Mouse (Mus musculus) ovary, postnatal 10 days (tissue): Measurements from ENCODE around the gene Rap1a.

Source experiments
- DNase-seq: peaks from one replicate; pipeline ENCODE4 v3.0.0; 2022; ENCODE audit warnings: low spot score

The Rap1a gene

DNA sequence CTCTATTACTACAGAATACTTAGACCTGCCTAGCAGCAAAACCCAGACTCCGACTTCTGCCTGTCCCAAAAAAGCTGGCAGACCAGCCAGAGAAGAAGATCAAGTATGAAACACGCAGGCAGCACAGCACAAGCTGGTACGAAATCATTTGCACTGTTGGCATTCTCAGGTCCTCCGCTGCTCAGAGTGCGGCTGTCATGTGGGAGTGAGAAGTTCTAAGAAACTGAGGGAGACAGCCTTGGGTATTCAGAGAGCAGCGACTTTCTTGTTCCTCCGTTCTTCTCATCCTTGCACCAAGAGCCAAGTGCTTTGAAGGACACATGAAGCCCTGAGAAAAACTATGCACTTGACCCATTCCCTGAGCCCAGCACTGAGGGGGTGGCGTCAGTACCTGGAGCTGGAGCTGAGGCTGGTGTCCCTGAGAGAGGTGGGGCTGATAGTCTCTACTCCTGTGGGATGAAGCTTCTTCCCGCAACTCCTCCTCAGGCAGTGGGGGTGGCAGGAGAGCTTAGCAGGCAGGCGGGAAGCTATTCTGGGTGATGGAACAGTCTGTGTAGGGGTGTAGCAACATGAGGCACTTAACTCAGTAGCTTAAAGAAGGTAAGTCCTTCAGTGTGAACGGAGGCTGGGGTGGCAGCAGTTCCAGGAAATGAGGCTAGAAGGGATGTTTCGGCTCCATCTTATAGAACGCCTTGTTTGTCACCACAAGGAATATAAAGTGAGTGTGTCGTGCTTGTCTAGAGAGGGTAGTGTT lies 107.6 kb downstream of the Rap1a start:
- DNase-seq = no peak

DNA sequence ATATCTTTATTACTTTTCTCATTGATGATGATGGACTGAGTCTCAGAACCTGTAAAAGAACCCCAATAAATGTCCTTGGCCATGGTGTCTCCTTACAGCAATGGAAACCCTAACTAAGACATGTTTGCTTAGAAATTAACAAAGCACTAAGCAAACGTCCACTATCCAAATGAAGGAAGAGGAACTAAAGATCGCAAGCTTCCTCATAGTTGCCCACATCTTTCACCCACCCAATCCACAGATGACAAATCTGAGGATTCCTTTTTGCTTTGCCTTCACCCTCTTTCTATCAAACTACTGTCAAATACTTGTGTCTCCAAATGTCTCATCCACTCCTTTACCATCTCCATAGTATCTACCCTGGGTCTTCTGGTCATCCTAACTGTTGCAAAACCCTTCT lies 112.6 kb downstream of the Rap1a start:
- no peak for DNase-seq

DNA sequence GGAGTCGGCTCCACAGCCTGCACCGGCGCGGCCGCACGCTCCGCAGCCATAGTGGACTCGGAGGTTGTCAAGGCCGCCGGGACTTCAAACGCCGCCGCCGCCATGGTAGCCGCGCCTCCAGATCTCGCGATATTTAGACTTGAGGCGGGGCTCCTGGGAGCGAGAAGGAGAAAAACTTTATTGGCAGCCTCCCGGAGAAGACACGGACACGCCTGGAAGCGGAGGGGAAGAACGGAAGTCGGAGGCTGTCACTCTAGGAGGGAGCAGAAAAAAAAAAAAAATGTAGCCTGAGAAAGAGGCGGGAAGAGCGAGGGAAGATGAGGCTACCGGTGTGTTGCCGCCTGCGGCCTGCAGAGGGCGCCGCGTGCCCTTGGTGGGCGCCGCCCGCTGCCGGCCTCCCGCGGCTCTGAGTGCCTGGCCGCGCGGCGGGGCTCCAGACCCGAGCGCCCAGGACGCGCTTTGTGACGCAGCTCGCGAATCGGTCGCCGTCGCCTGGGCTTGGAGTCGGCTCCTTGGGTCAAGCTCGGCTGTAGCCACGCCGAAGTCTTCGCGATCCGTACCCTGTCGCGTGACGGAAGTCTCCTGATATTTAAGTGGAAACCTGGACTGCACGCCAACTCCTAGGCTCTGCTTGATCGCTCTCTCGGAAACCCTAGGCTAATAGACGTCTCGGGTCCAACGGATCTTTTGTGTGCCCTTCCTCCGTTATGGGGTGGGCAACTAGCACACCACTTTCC lies 113.6 kb downstream of the Rap1a start, which contains the start of gene Ddx20:
Gene Ddx20, minus strand, starts transcription at position 251 of the 737 bp plus-strand sequence.
- peak; percentile 79 for DNase-seq

DNA sequence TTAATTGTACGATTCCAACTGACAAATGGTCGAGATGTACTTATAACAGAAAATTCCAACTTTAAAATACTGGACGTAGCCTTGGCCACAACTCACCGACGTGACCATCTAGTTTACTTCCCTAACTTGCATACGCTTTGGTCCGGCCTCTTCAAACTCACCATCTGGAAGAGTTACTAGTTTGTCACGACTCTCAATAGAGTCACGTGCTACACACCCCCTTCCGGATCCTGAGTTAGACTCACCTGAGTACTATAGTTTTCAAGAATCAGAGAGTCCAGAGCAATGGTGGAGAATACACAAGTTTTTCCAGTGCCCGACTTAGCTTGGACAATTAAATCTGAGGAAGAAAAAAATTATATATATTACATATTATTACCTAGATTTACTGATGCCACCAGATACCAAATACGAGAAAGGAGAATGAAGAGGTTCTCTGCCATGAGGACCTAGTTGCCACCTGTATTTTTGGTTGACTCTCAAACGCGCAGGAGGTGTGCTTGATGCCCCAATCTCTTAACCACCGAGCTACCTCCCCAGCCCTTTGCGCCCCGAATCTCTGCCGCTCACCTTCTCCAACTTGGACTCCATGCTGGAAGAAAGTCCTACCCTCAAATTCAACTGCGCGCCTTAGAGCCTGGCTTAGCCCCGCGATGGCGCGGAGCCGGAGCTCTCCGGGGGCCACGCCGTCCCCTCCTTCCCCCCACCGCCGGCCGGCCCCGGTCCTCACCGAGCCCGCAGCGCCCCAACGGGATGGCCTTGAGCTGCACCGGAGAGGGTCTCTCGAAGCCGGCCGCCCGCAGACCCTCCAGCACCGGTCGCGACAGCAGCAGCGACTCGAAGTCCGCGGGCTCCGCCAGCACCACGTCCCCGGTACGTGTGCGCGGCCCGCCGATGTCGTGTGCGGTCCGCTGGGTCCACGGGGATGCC lies 114.5 kb downstream of the Rap1a start:
- no peak for DNase-seq

DNA sequence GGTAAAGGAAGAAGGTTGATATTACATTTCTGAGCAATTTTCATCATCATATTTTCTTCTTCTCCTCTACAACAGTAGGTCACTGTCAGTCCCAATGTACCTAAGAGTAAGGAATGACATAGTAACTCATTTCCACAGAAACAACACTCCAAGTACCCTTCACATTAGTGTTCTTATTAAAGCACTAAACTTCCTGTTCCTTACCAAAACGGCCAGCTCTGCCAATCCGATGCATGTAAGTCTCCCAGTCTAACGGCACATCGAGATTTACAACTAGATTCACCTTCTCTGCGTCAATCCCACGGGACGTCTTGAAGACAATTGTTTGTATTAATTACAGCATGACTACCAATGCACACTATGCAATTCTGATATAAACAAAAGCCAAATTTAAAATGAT lies 120.8 kb downstream of the Rap1a start:
- no peak for DNase-seq
